Mouse (Mus musculus) hindbrain, embryonic 15.5 days (tissue): ENCODE measurements around the gene Rbmx2. TPM values are rescaled to one million over a fixed set of nuclear protein-coding genes. Genes with fewer than 3 reads are reported as not detected.

Experiments used
- polyA plus RNA-seq: library from polyadenylated mRNA; unstranded; fragments of >200 nt; fragmentation: Nextera tagmentation; extraction: Ambion mirVana; gene quantifications from 2 replicates; pipeline ENCODE4 v1.2.1, GENCODE M21; 2015

The Rbmx2 gene
- polyA plus RNA-seq, 1 experiment from 2014 or later = 19.0 TPM

Other genes starting within 250 kb of the Rbmx2 start
- gene Elf4, start 231.9 kb upstream of the Rbmx2 start, polyA plus RNA-seq = 0.58 and 0.80 TPM in 2 replicates
- 37.9 and 42.0 TPM in 2 replicates for gene Aifm1, start 181.4 kb upstream of the Rbmx2 start, polyA plus RNA-seq
- gene Rab33a, start 175.7 kb upstream of the Rbmx2 start, polyA plus RNA-seq = 88.9 and 96.7 TPM in 2 replicates
- 7.7 and 9.9 TPM in 2 replicates for gene Zfp280c, start 100.5 kb upstream of the Rbmx2 start, polyA plus RNA-seq
- gene Slc25a14, start 71.6 kb upstream of the Rbmx2 start, polyA plus RNA-seq = 41.7 and 44.3 TPM in 2 replicates
- not detected in 2 replicates for gene Gpr119, start 20.5 kb upstream of the Rbmx2 start, polyA plus RNA-seq
- not detected in 2 replicates for gene Gm595, start 182.7 kb downstream of the Rbmx2 start, polyA plus RNA-seq